Mouse (Mus musculus) kidney, adult 2 months (tissue): ENCODE measurements around the gene Ankrd23. TPM values are rescaled to one million over a fixed set of nuclear protein-coding genes. Genes with fewer than 3 reads are reported as not detected.

ENCODE experiments used
- DNase-seq: peaks from one replicate; pipeline ENCODE4 v3.0.0; 2021
- H3K27ac ChIP-seq: fragments of 200-500 bp; 2 replicates; pipeline ENCODE4 v1.5.1; 2012; ENCODE audit warnings: low read depth, low read length, control low read depth, inconsistent platforms; ENCODE audit not compliant: insufficient read depth
- H3K27me3 ChIP-seq: fragments of 200-500 bp; replicated peaks from 2 replicates; pipeline ENCODE4 v1.6.1; 2012; ENCODE audit warnings: mild to moderate bottlenecking, moderate library complexity, low read length, inconsistent platforms; ENCODE audit not compliant: control insufficient read depth, insufficient read depth
- H3K36me3 ChIP-seq: fragments of 200-500 bp; 2 replicates; pipeline ENCODE4 v1.6.1; 2012; ENCODE audit warnings: mild to moderate bottlenecking, moderate library complexity, low read length, inconsistent platforms; ENCODE audit not compliant: control insufficient read depth, insufficient read depth
- H3K4me1 ChIP-seq: fragments of 200-500 bp; 2 replicates; pipeline ENCODE4 v1.6.1; 2011; ENCODE audit warnings: low read length; ENCODE audit not compliant: control insufficient read depth, insufficient read depth
- H3K4me3 ChIP-seq: fragments of 200-500 bp; 2 replicates; pipeline ENCODE4 v1.5.1; 2011; ENCODE audit warnings: mild to moderate bottlenecking, low read depth, low read length, control low read depth; ENCODE audit not compliant: insufficient read depth
- CTCF ChIP-seq: fragments of 200-500 bp; conservative IDR thresholded peaks from 2 replicates; pipeline ENCODE4 v1.5.1; 2011; ENCODE audit warnings: low read depth, mild to moderate bottlenecking, control low read depth, low read length, moderate library complexity, mixed read lengths; ENCODE audit not compliant: insufficient read depth, insufficient read length
- POLR2A ChIP-seq: fragments of 200-500 bp; IDR thresholded peaks from one replicate; pipeline ENCODE4 v1.6.1; 2011; ENCODE audit warnings: low read depth, low read length, control low read depth
- WGBS: fragments of 180-500 bp; shearing (Covaris S2); methylation state at CpG from one replicate; pipeline ENCODE4 v1.1.7; 2018; 5-methylcytosine and 5-hydroxymethylcytosine counted together
- polyA plus RNA-seq: library from polyadenylated mRNA; depleted of rRNA; stranded (reverse); fragments of >200 nt; gene quantifications from 2 replicates; pipeline ENCODE4 v1.2.3, GENCODE M21; 2012

Gene Ankrd23
- polyA plus RNA-seq, 1 experiment, result 37.9 TPM

GRCm38 (mm10) chr1:36563632-36564031 lies 26.9 kb upstream of the Ankrd23 start:
- 57% methylated on average over 4 of the region's 4 CpGs for WGBS
- Histone ChIP-seq H3K36me3 (no peaks in the 10 kb centered on the region), H3K27me3 (no peaks in the 10 kb centered on the region), H3K4me1 (peaks cover 2% of the 10 kb centered on the region; the same call in 1 of the 2 replicates), H3K4me3 (no peak overlapping the region), H3K27ac (no peak overlapping the region)
- no peak for TF ChIP-seq POLR2A
- TF ChIP-seq CTCF, result no peak
- no peak for DNase-seq

- no peak for TF ChIP-seq CTCF
- no peak for TF ChIP-seq POLR2A
- Histone ChIP-seq H3K36me3 (no peaks in the 10 kb centered on the region), H3K4me3 (no peak overlapping the region), H3K27ac (no peak overlapping the region), H3K27me3 (no peaks in the 10 kb centered on the region), H3K4me1 (peaks cover 5% of the 10 kb centered on the region; the same call in 1 of the 2 replicates)
- DNase-seq, result no peak
- 70% methylated on average over 2 of the region's 2 CpGs for WGBS
These were observed 26.5 kb upstream of the Ankrd23 start for GRCm38 (mm10) chr1:36563197-36563596.

- Histone ChIP-seq H3K27me3 (no peaks in the 10 kb centered on the region), H3K36me3 (no peaks in the 10 kb centered on the region), H3K4me3 (no peak overlapping the region), H3K4me1 (peaks cover 5% of the 10 kb centered on the region; the same call in 1 of the 2 replicates), H3K27ac (no peak overlapping the region)
- no peak for DNase-seq
- 81% methylated on average over 4 of the region's 4 CpGs for WGBS
- TF ChIP-seq CTCF, result no peak
- TF ChIP-seq POLR2A, result no peak
These were observed 25.7 kb upstream of the Ankrd23 start for GRCm38 (mm10) chr1:36562388-36562787.

- Histone ChIP-seq H3K4me3 (no peak overlapping the region), H3K4me1 (peaks cover 5% of the 10 kb centered on the region; the same call in 1 of the 2 replicates), H3K36me3 (no peaks in the 10 kb centered on the region), H3K27me3 (no peaks in the 10 kb centered on the region), H3K27ac (no peak overlapping the region; the same call in 1 of the 2 replicates)
- no peak for TF ChIP-seq CTCF
- TF ChIP-seq POLR2A, result no peak
- WGBS, result 47% methylated on average over 6 of the region's 6 CpGs
- DNase-seq, result peak; percentile 87
These were observed 24.2 kb upstream of the Ankrd23 start for GRCm38 (mm10) chr1:36560903-36561302.

GRCm38 (mm10) chr1:36559888-36560287 lies 23.2 kb upstream of the Ankrd23 start:
- no peak for TF ChIP-seq POLR2A
- no peak for TF ChIP-seq CTCF
- Histone ChIP-seq H3K36me3 (no peaks in the 10 kb centered on the region), H3K27ac (no peak overlapping the region), H3K4me3 (no peak overlapping the region), H3K4me1 (peaks cover 5% of the 10 kb centered on the region; the same call in 1 of the 2 replicates), H3K27me3 (no peaks in the 10 kb centered on the region)
- DNase-seq, result no peak
- 75% methylated on average over 5 of the region's 5 CpGs for WGBS

GRCm38 (mm10) chr1:36559256-36559655 lies 22.6 kb upstream of the Ankrd23 start:
- peak; percentile 41 for DNase-seq
- 0 out of 2 replicates have a peak overlapping the region, but pooled peaks have one; percentile 0 for H3K27ac ChIP-seq
- 51% methylated on average over 4 of the region's 4 CpGs for WGBS
- no peak for TF ChIP-seq POLR2A
- no peak for TF ChIP-seq CTCF
- no peaks in the 10 kb centered on the region for H3K27me3 ChIP-seq
- H3K4me3 ChIP-seq, result no peak overlapping the region
- H3K4me1 ChIP-seq, result peaks cover 3% of the 10 kb centered on the region; the same call in 1 of the 2 replicates
- H3K36me3 ChIP-seq, result no peaks in the 10 kb centered on the region

- peak; percentile 75 for DNase-seq
- 4% methylated on average over 69 of the region's 69 CpGs for WGBS
- H3K4me1 ChIP-seq, result peaks cover 3% of the 10 kb centered on the region; the same call in 1 of the 2 replicates
- H3K36me3 ChIP-seq, result no peaks in the 10 kb centered on the region
- TF ChIP-seq POLR2A (no peak), CTCF (no peak)
- peak within 1 kb of the TSS; percentile 86 for H3K27ac ChIP-seq
- H3K4me3 ChIP-seq, result peak within 1 kb of the TSS; percentile 75
- no peaks in the 10 kb centered on the region for H3K27me3 ChIP-seq
These were observed 21.6 kb upstream of the Ankrd23 start, which contains the start of gene Sema4c for GRCm38 (mm10) chr1:36558031-36558993. Gene Sema4c, minus strand, starts transcription at chr1:36558349.
